Mouse (Mus musculus) midbrain, embryonic 11.5 days (tissue): ENCODE measurements around the gene Gm10309. TPM values are rescaled to one million over a fixed set of nuclear protein-coding genes. Genes with fewer than 3 reads are reported as not detected.
A peak's percentile ranks its signal among the peaks of the same experiment; 100 is the strongest.

Experiments
- ATAC-seq: fragments of 200-750 bp; cut with Nextera tagmentation; 2 replicates; pipeline ENCODE4 v1.8.0; 2017; ENCODE audit warnings: moderate TSS enrichment, moderate library complexity; ENCODE audit not compliant: low FRiP score
- DNase-seq: peaks from one replicate; pipeline ENCODE4 v3.0.0; 2015; ENCODE audit warnings: low spot score; ENCODE audit errors: missing footprints
- H3K27ac ChIP-seq: fragments of 300-500 bp; sonication (generic); 2 replicates; pipeline ENCODE4 v1.5.1; 2014; ENCODE audit warnings: low read depth, low read length
- H3K27me3 ChIP-seq: fragments of 300-500 bp; sonication (generic); 2 replicates; pipeline ENCODE4 v1.6.1; 2014; ENCODE audit warnings: mild to moderate bottlenecking, low read length, moderate library complexity, mixed read lengths; ENCODE audit not compliant: control insufficient read depth, insufficient read depth
- H3K36me3 ChIP-seq: fragments of 300-500 bp; sonication (generic); 2 replicates; pipeline ENCODE4 v1.6.1; 2014; ENCODE audit warnings: mild to moderate bottlenecking, low read length, moderate library complexity, mixed read lengths; ENCODE audit not compliant: control insufficient read depth, insufficient read depth
- H3K4me1 ChIP-seq: fragments of 300-500 bp; sonication (generic); 2 replicates; pipeline ENCODE4 v1.6.1; 2014; ENCODE audit warnings: low read length; ENCODE audit not compliant: control insufficient read depth, insufficient read depth
- H3K4me2 ChIP-seq: fragments of 300-500 bp; sonication (generic); 2 replicates; pipeline ENCODE4 v1.6.1; 2014; ENCODE audit warnings: mild to moderate bottlenecking, moderate library complexity
- H3K4me3 ChIP-seq: fragments of 300-500 bp; sonication (generic); 2 replicates; pipeline ENCODE4 v1.5.1; 2014; ENCODE audit warnings: low read depth, low read length
- H3K9ac ChIP-seq: fragments of 300-500 bp; sonication (generic); 2 replicates; pipeline ENCODE4 v1.6.1; 2014; ENCODE audit warnings: low read length
- H3K9me3 ChIP-seq: fragments of 300-500 bp; sonication (generic); 2 replicates; pipeline ENCODE4 v1.6.1; 2016; ENCODE audit warnings: low read length; ENCODE audit not compliant: control insufficient read depth
- WGBS: fragments of 180-500 bp; shearing (Covaris S2); extraction: QIAGEN DNeasy Blood & Tissue Kit; methylation state at CpG from one replicate; pipeline ENCODE4 v1.1.7; 2014; 5-methylcytosine and 5-hydroxymethylcytosine counted together
- polyA plus RNA-seq: library from polyadenylated mRNA; unstranded; fragments of >200 nt; fragmentation: Nextera tagmentation; extraction: Ambion mirVana; gene quantifications from 2 replicates; pipeline ENCODE4 v1.2.1, GENCODE M21; 2014

The Gm10309 gene
- polyA plus RNA-seq, 1 experiment from 2014 or later: not detected

DNA sequence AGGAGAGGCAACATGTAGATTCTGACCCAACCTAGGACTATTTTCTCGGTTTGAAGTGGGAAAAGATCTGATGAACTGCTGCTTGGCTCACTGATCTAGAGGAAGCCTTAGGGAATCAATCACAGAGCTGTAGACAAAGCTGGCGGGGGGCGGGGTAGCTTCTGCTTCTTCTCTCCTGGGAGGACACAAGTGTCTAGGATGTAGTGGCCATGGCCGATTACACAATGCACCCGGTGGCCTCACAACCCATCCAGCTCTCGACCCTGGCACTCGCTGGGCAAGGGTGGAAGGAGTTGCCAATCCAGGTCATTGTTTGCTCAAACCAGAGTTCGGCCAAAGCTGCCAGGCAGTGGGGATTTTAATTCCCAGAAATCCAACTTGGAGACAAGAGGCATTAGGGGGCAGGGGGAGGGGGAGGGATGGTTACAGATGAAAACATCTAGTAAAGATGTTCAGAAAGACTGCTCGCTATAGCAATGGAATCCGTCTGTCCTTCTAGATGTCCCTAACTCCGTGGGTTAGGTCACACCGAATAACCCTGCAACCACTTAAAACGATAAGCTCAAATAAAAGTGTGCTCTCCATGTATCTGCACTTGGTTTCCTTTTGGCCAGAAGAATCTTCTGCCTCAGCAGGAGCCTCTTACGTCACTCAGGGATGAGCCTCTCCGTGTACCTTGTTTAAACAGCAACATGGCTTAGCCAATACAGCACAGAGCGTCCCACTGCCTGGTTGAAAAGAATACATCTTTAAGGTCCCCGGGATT, 27.9 kb upstream of the Gm10309 start:
- no peaks in the 10 kb centered on the region; the same call in 1 of the 2 replicates for H3K4me1 ChIP-seq
- no peak overlapping the region for H3K9ac ChIP-seq
- no peaks in the 10 kb centered on the region for H3K36me3 ChIP-seq
- H3K27ac ChIP-seq: no peak overlapping the region
- H3K4me3 ChIP-seq: no peak overlapping the region
- H3K27me3 ChIP-seq: no peaks in the 10 kb centered on the region
- H3K9me3 ChIP-seq: no peaks in the 10 kb centered on the region
- WGBS: 71% methylated on average over 17 of the region's 17 CpGs
- DNase-seq (no peak), ATAC-seq (0 out of 2 replicates have a peak, but pooled peaks have one; percentile 27)
- H3K4me2 ChIP-seq: no peak overlapping the region

DNA sequence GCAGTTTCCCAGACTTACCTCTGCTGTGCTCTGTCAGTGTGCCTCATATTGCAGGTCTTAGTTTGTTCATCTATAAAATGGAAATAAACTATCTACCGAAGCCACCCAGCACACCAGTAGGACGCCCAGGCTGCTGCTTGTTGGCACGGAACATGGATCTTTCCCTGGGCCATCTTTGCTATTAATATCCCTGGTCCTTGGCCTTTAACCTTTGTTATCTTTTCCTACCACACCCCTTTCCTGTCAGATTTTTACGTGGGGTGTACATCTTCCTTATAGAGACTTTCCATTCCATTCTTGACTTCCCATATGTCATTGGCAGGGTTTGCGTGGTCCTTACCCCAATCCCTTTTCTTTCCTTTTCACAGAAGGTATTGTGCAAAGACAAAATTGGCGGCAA, 26.2 kb upstream of the Gm10309 start:
- Histone ChIP-seq H3K9me3 (no peaks in the 10 kb centered on the region), H3K36me3 (no peaks in the 10 kb centered on the region), H3K27ac (no peak overlapping the region), H3K9ac (no peak overlapping the region), H3K27me3 (no peaks in the 10 kb centered on the region), H3K4me1 (no peaks in the 10 kb centered on the region; the same call in 1 of the 2 replicates), H3K4me3 (no peak overlapping the region), H3K4me2 (no peak overlapping the region)
- no peak for DNase-seq
- WGBS: 85% methylated on average over 6 of the region's 6 CpGs
- no peak for ATAC-seq

DNA sequence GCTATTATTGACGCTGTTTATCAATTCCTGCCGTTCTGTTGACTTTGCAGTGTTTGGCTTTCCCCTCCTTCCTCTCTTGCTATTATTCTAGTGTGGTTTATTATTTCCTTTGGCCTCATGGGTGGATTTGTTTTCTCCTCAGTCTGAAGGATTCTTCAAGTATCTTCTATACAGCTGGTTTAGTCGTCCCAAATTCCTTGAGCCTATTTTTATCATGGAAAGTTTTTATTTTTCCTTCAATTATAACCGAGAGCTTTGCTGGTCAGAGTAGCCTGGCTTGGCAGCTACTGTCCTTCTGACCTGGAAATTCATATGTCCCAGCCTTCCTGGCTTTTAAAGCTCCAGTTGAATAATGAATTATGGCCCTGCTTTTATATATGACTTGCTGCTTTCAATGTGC, 24.4 kb upstream of the Gm10309 start:
- no peaks in the 10 kb centered on the region; the same call in 1 of the 2 replicates for H3K4me1 ChIP-seq
- ATAC-seq (no peak), DNase-seq (no peak)
- no peaks in the 10 kb centered on the region for H3K27me3 ChIP-seq
- no peak overlapping the region for H3K27ac ChIP-seq
- H3K9me3 ChIP-seq: no peaks in the 10 kb centered on the region
- no peak overlapping the region for H3K4me3 ChIP-seq
- H3K4me2 ChIP-seq: no peak overlapping the region
- H3K36me3 ChIP-seq: no peaks in the 10 kb centered on the region
- H3K9ac ChIP-seq: no peak overlapping the region
- WGBS: 79% methylated on average over 4 of the region's 4 CpGs

DNA sequence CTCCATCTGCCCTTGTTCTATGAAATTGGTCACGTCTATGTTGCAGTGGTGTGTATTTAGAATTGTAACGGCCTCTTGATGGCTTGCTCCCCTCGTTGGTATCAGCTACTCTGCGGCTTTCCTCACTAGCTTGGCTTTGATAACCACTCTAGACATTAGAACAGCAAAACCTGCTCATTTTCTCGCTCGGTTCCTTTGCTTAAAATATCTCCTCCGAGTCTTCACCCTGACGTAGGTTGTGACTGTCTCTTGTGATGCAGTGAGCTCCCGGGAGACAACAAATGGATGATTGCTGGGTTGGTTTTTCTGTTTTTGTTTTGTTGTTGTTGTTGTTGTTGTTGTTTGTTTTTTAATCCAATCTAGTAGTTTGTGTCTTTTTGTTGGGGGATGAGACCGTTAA, 24.0 kb upstream of the Gm10309 start:
- H3K9ac ChIP-seq: no peak overlapping the region
- no peak overlapping the region for H3K4me3 ChIP-seq
- H3K4me1 ChIP-seq: no peaks in the 10 kb centered on the region; the same call in 1 of the 2 replicates
- no peaks in the 10 kb centered on the region for H3K36me3 ChIP-seq
- no peak for ATAC-seq
- no peak overlapping the region for H3K4me2 ChIP-seq
- WGBS: 88% methylated on average over 10 of the region's 10 CpGs
- no peaks in the 10 kb centered on the region for H3K27me3 ChIP-seq
- H3K9me3 ChIP-seq: no peaks in the 10 kb centered on the region
- H3K27ac ChIP-seq: no peak overlapping the region
- no peak for DNase-seq

DNA sequence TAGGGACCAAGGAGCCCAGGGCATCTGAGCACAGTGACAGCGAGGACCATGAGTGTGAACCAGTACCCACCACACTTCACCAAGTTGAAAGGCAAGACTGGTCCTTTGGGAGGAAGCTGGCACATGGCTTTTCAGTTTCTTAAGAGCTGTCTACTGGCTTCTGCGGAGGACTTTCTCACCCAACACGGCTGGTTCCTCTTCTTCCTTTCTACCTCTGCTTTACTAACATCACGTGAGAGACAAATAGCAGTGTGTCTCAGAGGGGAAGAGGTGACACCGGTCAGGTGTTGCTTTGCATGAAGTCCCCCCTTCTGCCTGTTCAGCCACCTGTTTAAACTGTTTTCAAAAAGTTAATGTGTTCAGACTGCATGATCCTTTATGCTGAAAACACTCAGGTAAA, 22.3 kb upstream of the Gm10309 start:
- Histone ChIP-seq H3K4me2 (no peak overlapping the region), H3K36me3 (no peaks in the 10 kb centered on the region), H3K9me3 (no peaks in the 10 kb centered on the region), H3K4me1 (no peaks in the 10 kb centered on the region), H3K9ac (no peak overlapping the region), H3K27me3 (no peaks in the 10 kb centered on the region), H3K4me3 (no peak overlapping the region), H3K27ac (no peak overlapping the region)
- ATAC-seq (no peak), DNase-seq (no peak)
- 86% methylated on average over 5 of the region's 5 CpGs for WGBS

DNA sequence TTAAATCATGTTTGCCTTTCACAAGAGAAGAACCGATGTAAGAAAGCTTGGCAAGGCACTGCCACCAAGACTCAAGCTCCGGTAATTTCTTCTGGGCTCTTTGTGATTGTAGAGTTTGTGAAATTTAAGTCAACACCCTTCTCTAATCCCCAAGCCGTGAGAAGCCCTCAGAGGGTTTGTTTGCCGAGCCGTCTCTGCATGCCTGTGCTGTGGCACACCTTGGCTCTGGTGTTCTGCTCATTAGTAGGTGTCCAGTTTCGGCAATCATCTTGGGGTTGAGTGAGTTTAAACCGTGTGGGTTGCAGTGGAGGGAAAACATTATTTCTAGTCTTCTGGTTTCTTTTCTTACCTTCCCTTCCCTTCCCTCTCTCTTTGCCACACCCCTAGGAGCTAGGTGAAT, 21.0 kb upstream of the Gm10309 start:
- Histone ChIP-seq H3K9ac (no peak overlapping the region), H3K27me3 (no peaks in the 10 kb centered on the region), H3K4me1 (no peaks in the 10 kb centered on the region), H3K4me3 (no peak overlapping the region), H3K9me3 (no peaks in the 10 kb centered on the region), H3K27ac (no peak overlapping the region), H3K36me3 (no peaks in the 10 kb centered on the region), H3K4me2 (no peak overlapping the region)
- no peak for DNase-seq
- WGBS: 88% methylated on average over 7 of the region's 7 CpGs
- ATAC-seq: no peak

DNA sequence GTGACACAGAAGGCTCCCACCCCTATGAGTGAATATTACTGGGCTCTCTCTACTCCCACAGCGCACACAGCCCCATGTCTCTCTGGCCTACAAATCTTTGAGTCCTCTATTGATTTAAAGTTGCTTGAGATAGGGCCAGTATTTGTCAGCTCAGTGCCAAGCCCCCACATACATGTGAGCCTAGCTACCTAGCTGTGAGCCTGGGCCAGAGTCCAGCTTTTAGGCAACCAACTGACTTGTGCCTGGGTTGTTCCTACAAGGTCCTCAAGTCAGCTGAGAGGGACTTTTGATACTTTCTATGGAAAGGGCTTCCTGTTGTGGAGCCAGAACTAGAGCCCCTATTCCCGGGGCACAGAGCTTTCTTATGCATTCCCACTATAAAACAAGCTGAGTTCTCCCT, 20.0 kb upstream of the Gm10309 start:
- H3K27me3 ChIP-seq: no peaks in the 10 kb centered on the region
- 94% methylated on average over 2 of the region's 2 CpGs for WGBS
- no peak overlapping the region for H3K27ac ChIP-seq
- H3K4me2 ChIP-seq: no peak overlapping the region
- H3K4me1 ChIP-seq: no peaks in the 10 kb centered on the region
- H3K36me3 ChIP-seq: no peaks in the 10 kb centered on the region
- no peak overlapping the region for H3K9ac ChIP-seq
- no peaks in the 10 kb centered on the region for H3K9me3 ChIP-seq
- DNase-seq: no peak
- H3K4me3 ChIP-seq: no peak overlapping the region
- ATAC-seq: no peak

DNA sequence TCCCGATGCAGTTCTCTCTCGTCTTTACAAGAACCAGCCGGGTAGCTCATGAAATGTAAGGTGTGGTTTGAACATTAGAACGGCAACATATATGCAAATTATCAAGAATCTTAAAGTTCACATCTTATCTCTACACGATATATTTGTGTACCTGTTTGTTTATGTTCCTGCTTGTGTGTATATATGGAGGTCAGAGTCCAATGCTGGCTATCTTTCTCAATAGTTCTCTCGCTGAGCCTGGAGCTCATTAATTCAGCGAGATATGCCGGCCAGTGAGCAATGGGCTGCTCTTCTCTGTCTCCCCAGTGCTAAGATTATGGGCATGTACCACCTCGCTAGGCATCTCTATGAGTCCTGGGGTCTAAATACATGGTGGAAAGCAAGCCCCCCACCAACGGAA, 18.8 kb upstream of the Gm10309 start:
- no peak overlapping the region for H3K4me3 ChIP-seq
- no peaks in the 10 kb centered on the region for H3K9me3 ChIP-seq
- H3K4me2 ChIP-seq: no peak overlapping the region
- no peaks in the 10 kb centered on the region for H3K36me3 ChIP-seq
- no peaks in the 10 kb centered on the region for H3K4me1 ChIP-seq
- WGBS: 89% methylated on average over 10 of the region's 10 CpGs
- no peak for ATAC-seq
- H3K9ac ChIP-seq: no peak overlapping the region
- DNase-seq: no peak
- H3K27ac ChIP-seq: no peak overlapping the region
- no peaks in the 10 kb centered on the region for H3K27me3 ChIP-seq

DNA sequence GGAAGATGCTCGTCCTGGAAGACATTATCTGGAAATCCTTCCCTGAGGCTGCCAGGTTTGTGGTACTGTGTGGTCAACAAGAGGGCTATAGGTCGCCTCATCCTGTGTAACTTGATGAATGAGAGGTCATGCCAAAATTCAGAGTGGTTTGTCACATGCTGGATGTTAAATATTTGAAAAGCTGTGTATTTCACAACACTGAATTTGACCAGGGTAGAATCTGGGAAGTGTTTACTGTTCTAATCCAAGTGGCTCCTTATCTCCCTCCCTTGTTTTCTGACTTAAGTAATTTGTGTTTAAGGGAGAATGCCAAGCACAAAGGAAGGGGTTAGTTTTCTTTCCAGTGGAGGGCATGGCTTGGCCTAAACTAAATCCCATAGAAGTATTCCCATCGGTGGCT, 18.3 kb upstream of the Gm10309 start:
- H3K4me1 ChIP-seq: no peaks in the 10 kb centered on the region
- no peak overlapping the region for H3K27ac ChIP-seq
- H3K4me2 ChIP-seq: no peak overlapping the region
- H3K9me3 ChIP-seq: no peaks in the 10 kb centered on the region
- 81% methylated on average over 3 of the region's 3 CpGs for WGBS
- DNase-seq: no peak
- no peaks in the 10 kb centered on the region for H3K27me3 ChIP-seq
- H3K4me3 ChIP-seq: no peak overlapping the region
- no peak overlapping the region for H3K9ac ChIP-seq
- H3K36me3 ChIP-seq: no peaks in the 10 kb centered on the region
- ATAC-seq: no peak
